Mouse (Mus musculus) thymus, postnatal 0 days (tissue): ENCODE results near the gene Olfr538. TPM values are rescaled to one million over a fixed set of nuclear protein-coding genes. Genes with fewer than 3 reads are reported as not detected.
"Not testable (repeated sequence)": the region's sequence is repeated elsewhere in the genome, so short reads cannot be mapped to it uniquely, and the experiment has no call there.

Experiments used
- DNase-seq: peaks from one replicate; pipeline ENCODE4 v3.0.0-alpha.2; 2015; ENCODE audit warnings: low spot score
- polyA plus RNA-seq: library from polyadenylated mRNA; unstranded; fragments of >200 nt; fragmentation: Nextera tagmentation; extraction: Ambion mirVana; gene quantifications from 2 replicates; pipeline ENCODE4 v1.2.1, GENCODE M21; 2015

Olfr538 gene
- not detected in 2 replicates for polyA plus RNA-seq

DNA sequence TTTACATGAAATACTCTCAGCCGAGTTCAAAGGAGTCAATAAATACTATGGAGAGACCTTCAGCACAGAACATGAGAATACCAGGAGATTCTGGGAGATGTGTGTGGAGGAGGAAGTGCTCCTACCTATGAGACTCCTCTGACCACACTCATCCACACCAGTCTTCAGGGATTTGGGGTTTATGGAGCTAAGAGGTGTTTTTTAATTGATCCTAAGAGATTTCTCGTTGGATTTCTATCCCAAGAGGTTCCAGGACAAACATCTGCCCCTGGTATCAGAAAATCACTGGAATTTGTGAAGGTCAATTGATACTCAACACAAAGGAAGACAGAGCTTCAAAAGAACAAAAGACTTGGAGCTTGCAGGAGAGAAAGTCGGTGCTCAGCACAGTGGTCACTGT, at the start of gene Olfr538:
TSS of gene Olfr538 (plus strand) at position 301 of the 400 bp plus-strand sequence.
- no peak for DNase-seq

- DNase-seq = no peak
These were observed 27.9 kb upstream of the Olfr538 start for GRCm38 (mm10) chr7:140539746-140540145.

DNA sequence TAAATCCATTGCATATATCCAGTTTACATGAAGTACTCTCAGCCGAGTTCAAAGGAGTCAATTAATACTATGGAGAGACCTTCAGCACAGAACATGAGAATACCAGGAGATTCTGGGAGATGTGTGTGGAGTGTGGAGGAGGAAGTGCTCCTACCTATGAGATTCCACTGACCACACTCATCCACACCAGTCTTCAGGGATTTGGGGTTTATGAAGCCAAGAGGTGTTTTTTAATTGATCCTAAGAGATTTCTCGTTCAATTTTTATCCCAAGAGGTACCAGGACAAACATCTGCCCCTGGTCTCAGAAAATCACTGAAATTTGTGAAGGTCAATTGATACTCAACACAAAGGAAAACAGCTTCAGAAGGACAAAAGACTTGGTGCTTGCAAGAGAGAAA, 33.3 kb downstream of the Olfr538 start, which contains the start of gene Olfr46:
TSS of gene Olfr46 (plus strand) at position 301 of the 400 bp plus-strand sequence.
- not testable (repeated sequence) for DNase-seq

Other genes with a start within 250 kb of the Olfr538 start
- gene Olfr525, start 247.0 kb upstream of the Olfr538 start, polyA plus RNA-seq = 0.03 and 0.08 TPM in 2 replicates
- 0.06 TPM in 1 of 2 replicates, not detected in the other for gene Olfr527, start 233.9 kb upstream of the Olfr538 start, polyA plus RNA-seq
- gene Olfr60, start 206.2 kb upstream of the Olfr538 start, polyA plus RNA-seq = not detected in 2 replicates
- gene Olfr530, start 191.6 kb upstream of the Olfr538 start, polyA plus RNA-seq = 0.21 TPM in 1 of 2 replicates, not detected in the other
- gene Olfr531, start 165.0 kb upstream of the Olfr538 start, polyA plus RNA-seq = 0.05 and 0.08 TPM in 2 replicates
- not detected in 2 replicates for gene Olfr532, start 146.2 kb upstream of the Olfr538 start, polyA plus RNA-seq
- not detected in 2 replicates for gene Olfr533, start 104.5 kb upstream of the Olfr538 start, polyA plus RNA-seq
- gene Olfr535, start 83.7 kb upstream of the Olfr538 start, polyA plus RNA-seq = not detected in 2 replicates
- not detected in 2 replicates for gene Olfr536, start 60.5 kb upstream of the Olfr538 start, polyA plus RNA-seq
- not detected in 2 replicates for gene Olfr46, start 33.4 kb downstream of the Olfr538 start, polyA plus RNA-seq
- not detected in 2 replicates for gene Olfr61, start 61.1 kb downstream of the Olfr538 start, polyA plus RNA-seq
- gene Olfr53, start 78.6 kb downstream of the Olfr538 start, polyA plus RNA-seq = not detected in 2 replicates
- not detected in 2 replicates for gene Olfr539, start 92.0 kb downstream of the Olfr538 start, polyA plus RNA-seq
- not detected in 2 replicates for gene Olfr45, start 114.1 kb downstream of the Olfr538 start, polyA plus RNA-seq
- not detected in 2 replicates for gene Olfr541, start 129.4 kb downstream of the Olfr538 start, polyA plus RNA-seq
- gene Cyp2e1, start 195.9 kb downstream of the Olfr538 start, polyA plus RNA-seq = 0.13 and 0.18 TPM in 2 replicates
- gene Syce1, start 220.0 kb downstream of the Olfr538 start, polyA plus RNA-seq = 0.61 and 0.84 TPM in 2 replicates